Mouse (Mus musculus) urinary bladder, postnatal 14 days (tissue): ENCODE data around the gene Arid5b.

Experiments
- DNase-seq: peaks from one replicate; pipeline ENCODE4 v3.0.0; 2021; ENCODE audit warnings: low spot score

The Arid5b gene

DNA sequence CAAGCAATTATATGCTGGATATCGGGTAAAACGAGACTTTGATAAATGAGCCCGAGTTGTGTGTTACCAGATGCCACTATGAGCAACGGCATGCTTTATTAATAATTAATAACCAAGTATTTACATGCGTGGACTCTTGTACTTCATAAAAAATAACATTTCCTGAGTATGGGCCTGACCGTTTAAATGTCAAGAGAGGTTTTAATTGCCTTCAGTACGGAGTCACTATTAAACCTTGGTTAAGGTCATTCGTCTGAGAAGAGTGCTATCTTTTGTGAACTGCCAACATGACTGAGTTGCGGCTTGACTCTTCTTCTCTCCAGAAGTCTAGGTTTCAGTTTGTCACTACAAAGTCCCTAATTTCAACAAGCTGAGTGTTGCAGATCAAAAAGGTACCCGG is 8.8 kb downstream of the Arid5b start:
- DNase-seq, result no peak

DNA sequence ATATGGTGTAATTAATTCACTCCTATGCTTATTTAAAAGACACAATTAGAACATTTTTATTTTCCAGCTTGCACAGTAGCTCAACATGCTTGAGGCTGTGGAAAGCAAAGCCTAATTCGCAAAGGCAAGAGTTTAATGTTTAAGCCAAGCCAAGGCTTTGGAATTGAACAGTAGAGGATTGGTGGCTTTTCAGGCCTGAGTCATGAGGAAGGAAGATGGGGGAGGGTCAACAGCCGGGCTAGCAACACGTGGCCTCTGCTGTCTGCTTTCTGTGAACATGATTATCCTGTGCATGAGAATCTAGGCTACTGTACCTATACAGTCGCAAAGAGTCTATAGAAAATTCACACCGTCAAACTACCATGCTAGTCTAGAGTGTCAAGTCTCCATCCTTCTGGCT is 9.9 kb downstream of the Arid5b start:
- no peak for DNase-seq

DNA sequence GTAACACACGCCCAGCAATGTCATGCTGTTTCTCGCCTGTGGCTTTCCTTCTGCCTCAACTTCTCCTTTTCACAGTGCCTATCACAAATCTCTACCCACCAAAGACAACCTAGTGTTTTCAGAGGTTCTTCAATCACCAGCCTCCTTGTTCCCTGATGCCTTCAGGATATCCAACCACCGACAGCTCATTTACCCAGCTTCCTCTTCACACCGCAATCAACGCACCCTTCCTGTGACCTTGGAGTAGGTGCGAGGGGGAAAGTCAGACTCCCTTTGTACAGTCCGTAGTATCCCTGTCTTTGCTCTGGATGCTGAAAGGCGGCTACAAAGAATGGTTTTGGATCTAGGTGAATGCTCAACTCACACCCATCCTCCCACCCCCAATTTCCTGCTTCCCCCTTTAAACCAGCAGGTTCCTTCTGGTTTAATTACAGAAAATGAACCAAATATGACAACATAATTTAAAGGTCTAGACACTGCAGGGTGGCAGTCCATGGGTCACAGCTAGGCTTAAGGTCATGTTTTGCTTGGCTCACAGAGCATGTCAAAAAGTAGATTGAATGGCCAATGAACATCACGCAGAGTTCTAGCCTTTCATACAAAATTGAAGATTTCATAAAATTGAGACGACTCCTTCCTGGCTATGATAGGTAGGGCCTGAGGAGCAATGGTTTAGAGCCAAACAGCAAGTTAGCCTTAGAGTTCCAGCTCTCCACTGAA is 14.4 kb downstream of the Arid5b start:
- DNase-seq, result no peak

DNA sequence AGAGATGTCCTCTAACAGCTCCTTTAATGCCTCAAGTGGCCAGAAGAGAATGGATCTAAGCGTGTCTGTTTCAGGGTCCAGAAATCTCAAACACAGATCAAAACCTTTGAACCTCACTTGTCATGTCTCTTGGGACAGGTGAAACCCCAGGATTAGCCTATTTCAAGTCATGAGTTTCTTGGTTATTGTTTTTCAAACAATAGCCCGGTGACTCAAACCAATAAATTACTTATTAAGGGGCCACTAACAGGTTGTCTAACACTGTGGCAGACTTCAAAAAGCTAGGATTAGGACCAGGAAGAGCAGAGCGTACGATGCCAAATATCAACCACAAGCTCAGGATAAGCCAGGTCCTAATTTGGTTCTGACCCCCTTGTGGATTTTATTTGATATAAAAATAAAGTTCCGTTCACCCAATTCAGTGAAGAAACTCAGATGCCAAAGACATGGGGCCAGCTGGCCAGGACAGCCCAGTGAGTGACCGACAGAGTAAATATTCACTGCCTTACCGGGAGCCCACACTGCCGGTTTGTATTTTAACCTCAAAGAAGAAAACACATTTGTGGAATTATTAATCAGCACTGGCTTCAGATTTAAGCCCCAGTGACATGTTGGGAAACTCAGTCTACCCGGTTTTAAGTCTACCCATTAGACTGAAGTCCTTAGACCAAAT is 15.1 kb downstream of the Arid5b start:
- no peak for DNase-seq

DNA sequence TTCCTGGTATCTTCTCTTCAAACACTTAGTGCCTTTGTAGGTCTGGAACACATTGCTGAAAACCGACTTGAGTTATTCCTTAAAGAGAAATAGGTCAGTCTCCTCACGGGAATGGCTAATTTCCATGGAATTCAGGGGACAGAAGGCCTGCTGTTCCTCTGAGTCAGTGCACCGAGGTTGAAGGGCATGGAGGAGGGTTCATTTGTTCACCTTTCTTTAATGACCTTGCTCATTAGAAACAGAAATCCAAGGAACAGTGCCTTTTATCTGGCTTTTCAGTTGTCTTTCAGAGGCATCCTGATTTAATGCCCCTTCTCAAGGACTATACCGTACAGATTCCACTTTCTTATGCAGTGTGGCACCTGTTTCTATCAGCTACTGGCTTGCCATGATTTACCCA is 18.9 kb downstream of the Arid5b start:
- DNase-seq, result no peak

DNA sequence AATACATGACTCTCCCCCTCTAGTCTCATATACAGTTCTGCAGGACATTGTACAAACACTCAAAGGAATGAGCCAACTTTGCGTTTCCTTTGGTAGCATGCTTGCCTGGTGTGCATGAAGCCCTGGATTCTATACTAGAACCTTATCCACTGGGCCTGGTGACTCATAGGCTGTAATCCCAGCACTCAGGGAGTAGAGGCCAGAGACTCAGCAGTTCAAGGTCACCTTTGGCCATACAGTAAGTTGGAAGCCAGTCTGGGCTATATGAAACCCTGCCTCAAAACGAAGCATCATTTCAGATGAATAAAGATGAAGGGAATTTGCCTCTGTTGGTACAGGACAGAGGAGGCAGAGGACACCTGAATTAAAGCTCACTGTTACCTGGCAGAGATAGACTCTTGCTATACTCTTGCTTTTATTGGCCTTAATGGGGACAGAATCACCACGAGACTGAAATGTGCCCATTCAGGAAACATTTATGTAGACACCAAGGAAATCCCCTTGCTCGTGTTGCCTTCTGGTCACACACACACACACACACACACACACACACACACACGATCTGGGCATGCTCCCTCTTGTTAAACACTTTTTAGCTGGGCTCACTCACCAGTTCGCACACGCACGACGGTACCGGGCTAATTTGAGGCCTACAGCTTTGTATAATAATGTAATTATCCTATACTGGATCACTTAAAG is 21.0 kb downstream of the Arid5b start:
- no peak for DNase-seq

DNA sequence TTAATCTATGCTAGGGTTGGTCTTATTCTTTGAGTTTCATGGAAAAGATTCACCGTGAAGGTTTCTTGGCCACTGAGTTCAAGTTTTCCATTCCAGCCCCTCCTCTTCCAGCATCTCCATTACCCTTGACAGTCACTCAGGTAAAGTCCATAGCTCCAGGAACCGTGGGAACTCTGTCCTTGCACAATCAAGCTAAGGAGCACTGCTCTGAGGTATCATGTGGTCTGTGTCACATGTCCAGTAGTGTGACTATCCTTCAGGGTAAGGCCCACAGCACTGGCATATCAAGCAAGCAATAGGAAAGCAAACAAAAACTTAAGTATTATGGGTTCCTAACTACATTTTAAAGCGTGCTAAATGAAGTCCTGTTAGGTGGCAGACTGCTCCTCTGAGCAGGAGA is 22.4 kb downstream of the Arid5b start:
- no peak for DNase-seq

DNA sequence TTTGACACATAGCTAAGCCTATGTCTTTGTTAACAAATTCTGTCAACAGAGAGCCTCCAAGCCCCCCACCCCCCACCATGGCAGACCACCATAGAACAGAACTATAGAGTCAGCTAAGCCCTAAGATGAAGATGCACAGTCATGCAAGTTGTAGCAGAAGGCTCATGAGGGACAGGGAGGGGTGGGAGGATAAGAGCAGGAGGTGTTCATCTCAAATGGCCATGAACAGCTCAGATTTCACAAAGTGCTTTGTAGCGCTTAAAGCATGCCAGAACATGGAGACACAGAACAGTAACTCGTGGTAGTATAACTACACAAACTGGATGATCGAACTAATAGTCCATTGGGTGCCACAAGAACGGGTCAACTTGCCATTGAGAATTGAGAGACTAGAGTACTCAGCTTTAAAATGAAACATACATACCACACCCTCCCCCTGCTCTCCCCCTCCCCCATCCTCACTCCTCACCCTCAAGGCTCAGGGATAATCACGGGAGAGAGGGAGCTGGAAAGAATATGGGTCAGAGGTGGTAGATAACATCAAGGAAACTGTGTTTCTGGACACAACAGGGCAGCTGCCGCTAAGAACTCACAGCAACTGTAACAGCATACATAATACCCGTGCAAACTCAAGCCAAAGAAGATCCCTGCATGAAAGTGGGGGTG is 25.0 kb downstream of the Arid5b start:
- no peak for DNase-seq

DNA sequence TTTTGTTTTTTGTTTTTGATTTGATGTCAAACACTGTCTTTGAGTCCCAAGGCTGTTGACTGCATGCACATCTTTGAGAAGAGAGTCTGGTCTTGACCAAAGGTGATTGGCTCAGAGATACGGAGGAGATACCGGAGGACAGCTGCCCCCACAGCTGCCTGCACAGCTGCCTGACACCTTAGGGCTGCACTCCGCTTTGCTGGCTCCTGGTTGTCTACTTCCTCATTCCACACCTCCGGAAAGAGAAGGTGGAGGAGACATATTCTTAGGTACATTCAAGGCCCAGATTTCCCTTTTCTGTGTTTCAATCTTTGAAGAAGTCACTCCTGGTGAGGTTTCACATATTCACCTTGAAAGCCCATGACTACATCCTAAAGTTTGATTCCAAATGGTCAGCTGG is 25.9 kb downstream of the Arid5b start:
- no peak for DNase-seq

DNA sequence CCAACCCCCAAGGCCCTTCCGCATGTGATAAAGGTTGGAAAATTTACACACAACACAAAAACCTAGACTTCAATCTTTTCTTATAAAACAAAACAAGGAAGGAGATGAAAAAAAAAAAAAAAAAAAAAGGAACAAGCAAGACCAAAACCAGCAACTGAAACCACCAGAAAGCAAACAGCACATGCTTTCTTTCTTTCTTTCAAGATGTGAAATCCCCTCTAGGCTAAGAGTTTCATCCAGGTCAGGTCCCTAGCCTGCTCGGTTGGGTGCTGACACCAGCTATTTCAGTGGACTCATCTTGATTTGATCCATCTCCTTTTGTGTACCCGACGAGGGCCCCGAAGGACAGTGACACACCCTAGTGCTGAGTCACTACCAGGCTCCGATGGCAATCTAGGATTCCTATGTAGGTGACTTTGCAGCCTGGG is 29.2 kb downstream of the Arid5b start:
- peak; percentile 55 for DNase-seq

DNA sequence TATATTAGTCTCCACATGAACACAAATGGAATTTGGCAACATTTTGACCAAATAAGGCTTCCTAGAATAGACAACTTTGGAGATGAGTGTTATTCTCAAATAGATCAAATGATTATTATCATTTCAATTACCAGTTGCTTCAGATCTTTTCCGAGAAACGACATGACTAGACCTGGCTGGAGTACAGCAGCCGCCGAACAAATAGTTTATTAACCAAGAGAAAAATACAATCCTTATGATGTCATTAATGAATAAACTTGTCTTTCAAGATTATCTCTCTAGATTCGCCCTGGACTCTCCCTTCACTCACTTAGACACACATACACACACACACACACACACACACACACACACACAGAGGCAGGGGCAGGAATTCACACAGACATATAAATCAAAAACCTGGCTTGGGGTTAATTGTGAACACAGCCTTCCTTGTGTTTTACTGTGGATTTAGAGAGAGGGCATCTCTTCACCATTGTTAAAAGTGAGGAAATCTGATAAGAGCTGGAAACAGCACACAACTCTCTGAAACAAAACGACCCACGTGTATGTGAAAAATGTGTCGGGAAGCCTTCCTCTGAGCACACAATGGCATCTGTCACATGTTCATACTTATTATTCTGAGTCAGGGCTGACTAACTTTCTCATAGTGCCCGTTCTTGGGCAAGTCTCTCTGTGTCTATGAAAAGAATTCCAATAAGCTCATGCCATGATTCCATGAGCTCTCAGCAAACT is 30.1 kb downstream of the Arid5b start:
- DNase-seq, result no peak

DNA sequence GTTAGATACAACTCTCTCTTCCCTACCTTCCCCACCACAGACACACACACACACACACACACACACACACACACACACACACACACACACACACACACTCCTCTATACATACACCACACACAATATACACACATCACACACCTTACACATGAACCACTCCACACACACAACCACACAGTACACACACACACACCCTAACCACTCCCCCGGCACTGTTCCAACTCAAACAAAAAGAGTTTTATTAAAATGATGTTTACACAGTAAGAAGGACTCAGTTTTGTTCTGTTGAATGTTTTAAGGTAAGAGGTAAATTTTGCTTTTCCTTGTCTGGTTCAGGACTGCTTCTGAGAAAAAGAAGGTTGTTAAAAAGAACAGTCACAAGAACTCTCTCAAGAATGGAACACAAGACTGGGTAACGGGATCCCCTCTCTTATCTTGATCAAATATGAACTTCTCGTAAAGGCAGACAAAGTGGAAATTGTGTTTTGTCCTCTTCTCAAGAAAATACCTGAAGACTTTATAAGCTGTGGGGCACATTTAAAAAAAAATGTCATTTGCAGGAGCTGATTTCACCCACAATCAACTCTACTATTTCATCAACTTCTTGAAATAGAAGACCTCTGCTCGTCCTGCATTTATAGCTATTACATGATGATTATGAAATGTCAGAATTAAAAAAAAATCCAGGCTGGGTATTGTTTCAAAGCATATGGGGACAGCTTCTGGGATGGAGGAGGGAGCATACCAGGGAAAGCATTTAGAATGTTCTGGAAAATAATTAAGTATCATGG is 30.9 kb downstream of the Arid5b start:
- peak; percentile 47 for DNase-seq

DNA sequence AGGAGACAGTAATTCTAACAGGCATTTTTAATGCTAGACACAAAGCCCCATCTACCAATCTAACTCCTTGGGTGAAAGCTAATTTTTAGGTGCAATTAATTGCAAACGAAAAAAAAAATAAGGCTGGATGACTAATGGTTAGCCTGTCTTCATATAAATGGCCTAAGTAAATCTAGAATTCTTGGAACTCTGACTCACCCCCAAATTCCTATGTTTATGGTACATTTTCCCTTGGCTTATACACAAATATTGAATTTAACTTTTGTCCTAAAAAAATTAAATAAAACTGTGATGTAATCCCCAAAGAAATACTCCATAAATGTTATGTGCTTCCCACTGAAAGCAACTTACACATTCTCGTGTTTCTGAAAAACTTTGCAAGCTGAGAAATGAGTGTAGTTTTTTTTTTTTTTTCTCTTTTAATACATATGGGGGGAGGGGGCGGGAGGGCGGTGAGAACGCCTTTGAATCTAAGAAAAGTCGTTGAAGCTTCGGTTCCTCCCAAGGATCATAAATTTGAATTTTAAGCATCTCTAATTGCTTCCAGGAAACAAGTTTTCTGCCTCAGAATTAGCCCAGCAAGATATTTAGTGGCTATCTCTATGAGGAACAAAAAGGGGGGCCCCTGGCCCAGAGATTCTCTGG is 31.8 kb downstream of the Arid5b start:
- no peak for DNase-seq

DNA sequence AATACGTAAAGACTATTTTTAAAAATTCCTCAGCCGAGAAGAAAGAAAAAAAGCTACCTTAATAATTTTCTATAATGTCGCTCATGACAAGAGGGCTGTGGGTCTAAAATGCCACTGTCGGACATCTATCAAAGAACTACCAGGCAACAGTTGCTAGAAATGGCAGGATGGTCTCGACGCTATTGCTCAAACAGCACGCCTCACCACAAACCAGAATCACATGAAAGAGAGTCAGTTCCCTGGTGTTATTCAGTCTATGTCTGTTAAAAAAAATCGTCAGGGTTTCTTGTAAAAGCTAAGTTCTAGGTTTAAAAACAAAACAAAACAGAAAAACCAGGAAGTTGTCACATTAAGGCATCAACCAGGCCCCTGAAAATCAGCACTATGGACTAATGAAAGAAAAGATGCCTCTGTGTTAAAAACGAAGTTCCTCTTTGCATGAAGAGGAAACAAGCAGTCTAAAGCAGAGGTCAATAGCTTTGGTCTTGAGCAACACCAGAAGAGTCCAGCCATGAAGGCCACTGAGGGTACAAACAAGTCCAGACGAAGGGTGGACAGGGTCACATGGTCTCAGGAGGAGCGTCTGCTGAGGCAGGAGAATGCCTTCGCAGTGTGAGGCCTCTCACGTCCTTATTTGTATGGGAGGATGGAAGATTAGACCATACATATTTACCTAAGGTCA is 37.6 kb downstream of the Arid5b start:
- DNase-seq, result no peak

DNA sequence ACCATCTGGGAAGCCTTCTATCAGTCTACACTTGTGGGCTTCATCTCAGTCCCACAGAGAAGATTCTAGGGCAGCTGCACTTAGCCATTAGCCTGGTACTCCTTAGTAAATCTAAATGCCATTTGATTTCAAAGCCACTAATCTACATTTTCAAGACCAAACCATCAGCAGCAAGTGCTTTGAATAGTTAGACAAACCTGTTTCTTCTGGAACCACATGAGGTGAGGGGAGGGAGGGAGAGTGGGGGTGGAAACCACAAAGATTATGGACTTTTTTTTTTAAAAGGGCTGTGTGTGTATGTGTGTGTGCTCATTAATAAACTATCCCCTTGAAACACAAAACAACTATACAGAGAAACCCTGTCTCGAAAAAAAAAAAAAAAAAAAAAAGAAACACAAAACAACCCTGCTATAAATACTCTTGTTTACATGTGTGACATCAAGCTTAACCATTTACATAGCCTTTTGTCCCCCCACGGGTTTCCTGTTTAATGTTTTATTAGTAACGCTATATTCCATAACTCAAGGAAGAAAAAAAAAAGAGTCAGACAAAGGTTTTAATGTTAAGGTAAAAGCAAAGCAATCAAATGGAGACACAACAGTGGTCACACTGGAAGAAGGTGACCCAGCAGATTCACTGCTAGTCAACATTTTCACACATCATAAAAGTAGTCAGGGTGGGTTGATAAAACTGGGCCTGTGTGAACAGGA is 38.3 kb downstream of the Arid5b start:
- no peak for DNase-seq

DNA sequence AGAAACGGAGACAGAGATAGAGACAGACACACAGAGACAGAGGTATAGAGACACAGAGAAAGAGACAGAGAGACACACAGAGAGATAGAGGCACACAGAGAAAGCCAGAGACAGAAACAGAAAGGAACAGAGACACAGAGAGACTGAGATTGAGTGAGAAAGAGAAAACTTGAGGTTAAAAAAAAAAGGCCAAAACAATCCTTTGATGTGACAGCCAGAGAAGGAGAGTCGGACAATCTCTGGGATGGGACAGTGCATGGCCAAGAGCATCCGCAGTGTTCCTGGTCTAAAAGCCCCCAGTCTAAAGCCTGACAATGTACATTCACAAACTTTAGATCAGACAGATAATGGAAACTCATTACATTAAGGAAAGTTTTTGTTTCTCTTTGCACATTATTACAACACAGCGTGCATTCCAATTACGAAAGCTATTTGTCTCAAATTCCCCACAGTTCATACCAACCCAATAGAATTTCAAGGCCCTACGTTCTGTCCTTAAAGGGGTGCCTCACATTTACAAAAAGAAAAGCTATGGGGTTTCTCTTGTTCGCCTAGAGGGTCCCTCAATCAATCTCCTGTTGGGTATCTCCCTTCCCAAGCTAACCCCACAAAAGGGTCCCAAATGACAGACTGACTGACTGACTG is 39.0 kb downstream of the Arid5b start:
- no peak for DNase-seq

DNA sequence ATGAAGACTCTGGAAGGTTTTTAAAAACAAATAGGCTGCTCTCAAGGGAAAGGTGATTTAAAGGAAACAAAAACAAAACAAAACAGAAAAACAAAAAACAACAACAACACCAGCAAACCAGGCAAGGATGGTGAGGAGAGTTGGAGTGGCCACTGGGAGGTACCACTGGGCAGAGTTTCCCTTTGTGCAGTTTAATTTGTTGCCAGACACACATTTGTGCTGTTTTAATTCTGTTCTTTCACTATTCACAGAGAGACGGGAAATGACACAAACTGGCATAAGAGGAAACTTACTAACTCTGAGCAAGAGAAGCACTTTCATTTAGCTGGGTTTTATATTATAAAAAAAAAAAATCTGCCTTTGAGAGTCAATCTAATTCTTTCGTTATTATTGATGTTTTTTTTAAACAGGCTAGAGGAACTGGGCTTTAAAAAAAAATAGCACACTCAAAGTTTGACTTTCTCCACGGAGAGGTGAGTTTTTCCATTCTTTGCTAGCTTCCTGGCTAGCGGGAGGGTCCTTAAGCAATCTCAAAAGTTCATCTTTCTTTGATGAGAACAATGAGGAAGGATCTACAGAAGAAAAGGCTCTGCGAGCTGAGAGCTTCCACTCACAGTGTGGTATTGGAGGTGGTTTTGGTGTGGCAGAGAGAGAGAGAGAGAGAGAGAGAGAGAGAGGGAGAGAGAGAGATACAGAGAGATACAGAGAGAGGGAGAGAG is 39.7 kb downstream of the Arid5b start:
- no peak for DNase-seq

DNA sequence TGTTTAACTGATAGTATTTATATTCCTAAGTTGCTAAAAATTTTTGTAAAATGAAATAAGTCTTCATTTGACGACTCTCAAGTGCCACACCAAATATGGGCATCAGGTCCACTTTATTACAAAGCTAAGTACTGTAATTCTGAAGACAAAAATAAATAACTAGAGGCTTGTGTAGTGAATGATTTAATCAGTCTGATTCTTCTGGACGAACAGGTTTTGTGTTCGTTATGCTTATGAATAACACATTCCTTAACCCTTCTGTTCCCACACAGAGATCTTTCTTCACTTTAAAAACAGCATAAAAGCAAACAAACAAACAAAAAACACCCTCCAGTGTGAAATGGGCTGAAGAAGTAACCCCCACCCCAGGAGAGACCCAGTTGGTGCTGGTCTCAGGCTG is 40.4 kb downstream of the Arid5b start:
- no peak for DNase-seq
